ENCODE assay signal across 8 mouse cellular contexts in the genomic region with DNA sequence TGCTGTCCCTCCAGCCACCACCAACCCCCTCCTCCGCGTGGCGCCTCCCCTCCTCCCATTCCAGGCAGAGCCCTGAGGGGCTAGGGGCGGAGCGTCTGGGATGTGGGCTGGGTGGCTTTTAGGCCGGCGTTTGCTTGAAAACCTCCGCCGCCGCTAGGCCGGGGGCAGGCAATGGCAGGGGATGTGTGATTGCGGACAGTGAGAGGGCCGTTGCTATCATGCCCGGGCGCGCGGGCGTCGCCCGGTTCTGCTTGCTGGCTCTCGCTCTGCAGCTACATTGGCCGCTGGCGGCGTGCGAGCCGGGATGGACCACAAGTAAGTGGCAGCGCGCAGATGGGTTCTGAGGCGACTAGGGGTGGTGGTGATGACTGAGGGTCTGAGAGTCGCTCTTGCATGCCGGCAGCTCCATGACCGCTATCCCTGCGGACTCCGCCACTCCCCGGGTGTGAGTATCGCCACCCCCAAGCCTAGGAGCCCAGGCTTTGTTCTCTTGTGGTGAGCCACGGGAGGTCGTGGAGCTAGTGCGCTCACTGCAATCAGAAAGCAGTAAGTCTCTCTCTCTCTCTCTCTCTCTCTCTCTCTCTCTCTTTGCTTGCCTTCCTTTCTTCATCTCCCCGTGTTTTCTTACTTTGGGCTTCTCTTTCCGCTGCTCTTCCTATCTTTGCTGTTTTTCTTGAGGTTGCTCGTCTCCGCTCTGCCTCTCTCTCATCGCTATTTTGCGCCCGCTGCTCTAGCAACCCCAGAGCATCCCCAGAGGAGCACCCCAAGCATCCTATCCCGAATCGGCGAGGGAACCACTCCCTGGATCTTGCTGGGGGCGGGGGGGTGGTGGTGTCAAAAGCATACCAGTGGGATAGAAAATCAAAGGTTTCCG. TPM values are rescaled to one million over a fixed set of nuclear protein-coding genes. Genes with fewer than 3 reads are reported as not detected.
A peak's percentile ranks its signal among the peaks of the same experiment; 100 is the strongest.
DNase-seq lines count a peak whose midpoint lies in the region; ATAC-seq lines count a peak whose summit lies in the region.

A gene (plus strand): TSS at position 97 of the 874 bp plus-strand sequence.

- intact Hi-C loops in gastrocnemius, postnatal 14 days (cut with DNase I; ENCODE audit: low total_unique reads), result loop anchor here (5.0 kb wide), 1 partner anchor 71 kb away; no protein-coding TSS in a partner anchor
- intact Hi-C loops in left cerebral cortex, postnatal 25 days (cut with DNase I), result loop anchor here (2.0 to 5.0 kb wide), 4 partner anchors 79 to 159 kb away; a partner anchor contains a TSS

- DNase-seq in adrenal gland, adult 18-20 months (ENCODE audit: low spot score in 2 of 2), result peak; percentile 46 to 60
- peak; percentile 85 for DNase-seq in embryo, embryonic 10 days (ENCODE audit: low spot score)
- peak; percentile 84 for DNase-seq in gastrocnemius, postnatal 14 days
- DNase-seq in induced T-regulatory cell, adult 2 months (ENCODE audit: low read depth), result peak; percentile 76
- peak; percentile 68 to 72 for DNase-seq in left cerebral cortex, postnatal 25 days (ENCODE audit: low spot score in 2 of 2)
- peak; percentile 73 for DNase-seq in right cerebral cortex, postnatal 25 days
- no peak for DNase-seq in c-Kit-positive CD71-positive TER-119-positive erythroid progenitor cells, embryonic 14.5 days (ENCODE audit: low spot score)

- ATAC-seq in megakaryocyte progenitor cell, adult 5-6 weeks (replicated peaks; ENCODE audit: poor library complexity), result peak; percentile 63

RNA-seq across cellular contexts. Expression of the gene that starts here (rescaled TPM):
- 1 to 10 TPM; 1.5 to 3.5 TPM for total RNA-seq in adrenal gland, adult 18-20 months (2021)
- total RNA-seq in gastrocnemius, postnatal 14 days (2021), result 10 to 100 TPM; 13.0 to 22.2 TPM
- total RNA-seq in left cerebral cortex, postnatal 25 days (2021), result 10 to 100 TPM; 23.6 to 26.8 TPM
- total RNA-seq in megakaryocyte progenitor cell, adult 5-6 weeks (2015), result 0.49 and 0.76 TPM in 2 replicates
- total RNA-seq in megakaryocyte progenitor cell, adult 5-6 weeks (2017), result 0.46 and 0.64 TPM in 2 replicates

Comparison
In these comparisons a context has a peak if more than half of its experiments do, and no peak if none do; other contexts are left out.
1. Peak in ATAC-seq in megakaryocyte progenitor cell, adult 5-6 weeks; RNA of the gene not detected or under 1 TPM.